ENCODE assay signal across 8 mouse cellular contexts in the genomic region with DNA sequence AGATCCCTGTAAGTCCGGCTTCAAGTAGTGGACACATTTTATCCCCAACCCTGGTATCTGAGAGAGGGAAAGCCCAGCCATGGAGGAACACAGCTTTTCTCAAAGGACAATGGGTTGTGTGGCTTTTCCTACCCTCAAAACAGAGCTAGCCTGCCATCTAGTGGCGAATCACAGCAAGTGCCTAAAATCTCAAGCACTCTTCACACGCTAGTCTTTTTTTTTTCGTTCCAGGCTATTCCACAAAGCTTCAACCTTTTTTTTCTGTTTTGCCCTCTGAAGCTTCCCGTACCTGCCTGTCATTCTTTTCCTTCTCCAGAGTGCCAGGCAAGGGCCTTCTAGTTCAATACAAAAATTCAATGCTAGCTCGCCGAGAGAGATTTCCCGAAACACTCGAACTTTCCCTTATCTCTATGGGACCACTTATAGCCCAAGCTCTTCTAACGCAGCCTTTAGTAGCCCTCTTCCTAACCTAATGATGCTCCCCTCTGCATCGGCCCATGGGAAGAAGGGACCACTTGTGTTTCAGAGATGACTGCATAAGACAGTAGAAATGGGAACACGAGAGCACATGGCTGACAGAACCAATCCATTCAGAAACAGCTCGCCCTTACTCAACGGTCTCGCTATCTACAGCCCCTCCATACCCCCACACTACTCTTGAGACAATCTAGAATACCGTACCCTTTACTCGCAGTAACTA. TPM values are rescaled to one million over a fixed set of nuclear protein-coding genes. Genes with fewer than 3 reads are reported as not detected.
DNase-seq lines count a peak whose midpoint lies in the region; ATAC-seq lines count a peak whose summit lies in the region.

No protein-coding gene starts in this region.

- H3K4me3 ChIP-seq in forebrain, embryonic 10.5 days, result peak overlapping the region; percentile 81
- H3K4me3 ChIP-seq in heart, embryonic 15.5 days, result peak overlapping the region; percentile 74
- peak overlapping the region; percentile 72 for H3K4me3 ChIP-seq in liver, embryonic 13.5 days (replicated peaks)
- H3K4me3 ChIP-seq in stomach, embryonic 15.5 days (replicated peaks), result peak overlapping the region; percentile 68

- peak overlapping the region; percentile 95 for H3K4me2 ChIP-seq in heart, embryonic 15.5 days
- H3K4me2 ChIP-seq in liver, embryonic 13.5 days, result peak overlapping the region; percentile 98
- H3K4me2 ChIP-seq in stomach, embryonic 15.5 days, result peak overlapping the region; percentile 94

- peaks cover 28% of the 10 kb centered on the region for H3K36me3 ChIP-seq in forebrain, embryonic 10.5 days (replicated peaks)
- peaks cover 9% of the 10 kb centered on the region; the same call in 1 of the 2 replicates for H3K36me3 ChIP-seq in heart, embryonic 15.5 days
- H3K36me3 ChIP-seq in liver, embryonic 13.5 days, result peaks cover 11% of the 10 kb centered on the region
- no peaks in the 10 kb centered on the region for H3K36me3 ChIP-seq in stomach, embryonic 15.5 days

- H3K27ac ChIP-seq in forebrain, embryonic 10.5 days, result peak overlapping the region; percentile 94
- H3K27ac ChIP-seq in heart, embryonic 15.5 days, result 0 out of 2 replicates have a peak overlapping the region, but pooled peaks have one; percentile 32
- peak overlapping the region; percentile 68 for H3K27ac ChIP-seq in liver, embryonic 13.5 days
- no peak overlapping the region for H3K27ac ChIP-seq in stomach, embryonic 15.5 days

- ATAC-seq in heart, embryonic 15.5 days (replicated peaks; ENCODE audit: insufficient number of reproducible peaks, insufficient read depth, low FRiP score, low read depth), result no peak
- no peak for ATAC-seq in liver, embryonic 13.5 days (ENCODE audit: low read depth)
- ATAC-seq in stomach, embryonic 15.5 days (ENCODE audit: insufficient read depth, low FRiP score, low read depth), result 0 out of 2 replicates have a peak, but pooled peaks have one; percentile 12

- H3K4me1 ChIP-seq in forebrain, embryonic 10.5 days, result peaks cover 20% of the 10 kb centered on the region
- H3K4me1 ChIP-seq in heart, embryonic 15.5 days (replicated peaks), result peaks cover 14% of the 10 kb centered on the region
- peaks cover 36% of the 10 kb centered on the region for H3K4me1 ChIP-seq in liver, embryonic 13.5 days (replicated peaks)
- 0 out of 2 replicates have a peak, but pooled peaks cover 6% of the 10 kb centered on the region for H3K4me1 ChIP-seq in stomach, embryonic 15.5 days

- peak; percentile 86 for DNase-seq in CD4-positive, CD25-positive, alpha-beta regulatory T cell, adult 2 months (ENCODE audit: low read depth, low spot score)
- peak; percentile 69 for DNase-seq in c-Kit-negative CD71-positive TER-119-positive erythroid progenitor cells, embryonic 14.5 days (ENCODE audit: low read depth, low spot score)
- peak; percentile 80 for DNase-seq in forebrain, embryonic 10.5 days (ENCODE audit: extremely low spot score, low spot score)
- peak; percentile 83 for DNase-seq in kidney, postnatal 14 days
- DNase-seq in liver, embryonic 13.5 days, result peak; percentile 57
- peak; percentile 77 for DNase-seq in neural tube, embryonic 10.5 days (ENCODE audit: extremely low spot score, low spot score)

- WGBS in forebrain, embryonic 10.5 days, result 6% methylated on average over 17 of the region's 17 CpGs
- 1% methylated on average over 17 of the region's 17 CpGs for WGBS in heart, embryonic 15.5 days
- WGBS in liver, embryonic 13.5 days (ENCODE audit: insufficient replicate concordance), result 1% methylated on average over 17 of the region's 17 CpGs
- under 1% methylated on average over 17 of the region's 17 CpGs for WGBS in stomach, embryonic 15.5 days

- H3K9me3 ChIP-seq in forebrain, embryonic 10.5 days, result no peaks in the 10 kb centered on the region
- no peaks in the 10 kb centered on the region for H3K9me3 ChIP-seq in heart, embryonic 15.5 days (replicated peaks)
- H3K9me3 ChIP-seq in liver, embryonic 13.5 days (replicated peaks), result no peaks in the 10 kb centered on the region
- H3K9me3 ChIP-seq in stomach, embryonic 15.5 days, result no peaks in the 10 kb centered on the region

- H3K27me3 ChIP-seq in forebrain, embryonic 10.5 days (ENCODE audit: poor library complexity, severe bottlenecking), result no peaks in the 10 kb centered on the region
- H3K27me3 ChIP-seq in heart, embryonic 15.5 days, result no peaks in the 10 kb centered on the region
- H3K27me3 ChIP-seq in liver, embryonic 13.5 days, result no peaks in the 10 kb centered on the region
- no peaks in the 10 kb centered on the region for H3K27me3 ChIP-seq in stomach, embryonic 15.5 days (replicated peaks)

- H3K9ac ChIP-seq in heart, embryonic 15.5 days, result peak overlapping the region; percentile 54
- H3K9ac ChIP-seq in liver, embryonic 13.5 days, result peak overlapping the region; percentile 78
- H3K9ac ChIP-seq in stomach, embryonic 15.5 days, result peak overlapping the region; percentile 30; the same call in 1 of the 2 replicates

RNA-seq across cellular contexts. Expression of a gene that starts 0.9 kb away (rescaled TPM):
- 208 and 210 TPM in 2 replicates for polyA plus RNA-seq in forebrain, embryonic 10.5 days (2016; fragmentation: Nextera tagmentation; extraction: Ambion mirVana)
- 78.0 and 87.2 TPM in 2 replicates for polyA plus RNA-seq in heart, embryonic 15.5 days (2015; fragmentation: Nextera tagmentation; extraction: Ambion mirVana)
- polyA plus RNA-seq in liver, embryonic 13.5 days (2015; fragmentation: Nextera tagmentation; extraction: Ambion mirVana), result 94.3 and 104 TPM in 2 replicates
- 124 and 134 TPM in 2 replicates for polyA plus RNA-seq in stomach, embryonic 15.5 days (2015; fragmentation: Nextera tagmentation; extraction: Ambion mirVana)

RNA-seq across cellular contexts. Expression of a gene that starts 6.5 kb away (rescaled TPM):
- 939 and 953 TPM in 2 replicates for polyA plus RNA-seq in forebrain, embryonic 10.5 days (2016; fragmentation: Nextera tagmentation; extraction: Ambion mirVana)
- polyA plus RNA-seq in heart, embryonic 15.5 days (2015; fragmentation: Nextera tagmentation; extraction: Ambion mirVana), result 261 and 274 TPM in 2 replicates
- 407 and 475 TPM in 2 replicates for polyA plus RNA-seq in liver, embryonic 13.5 days (2015; fragmentation: Nextera tagmentation; extraction: Ambion mirVana)
- 521 and 550 TPM in 2 replicates for polyA plus RNA-seq in stomach, embryonic 15.5 days (2015; fragmentation: Nextera tagmentation; extraction: Ambion mirVana)

RNA-seq across cellular contexts. Expression of a gene that starts 32.4 kb away (rescaled TPM):
- polyA plus RNA-seq in forebrain, embryonic 10.5 days (2016; fragmentation: Nextera tagmentation; extraction: Ambion mirVana), result 73.5 and 78.3 TPM in 2 replicates
- 49.8 and 54.7 TPM in 2 replicates for polyA plus RNA-seq in heart, embryonic 15.5 days (2015; fragmentation: Nextera tagmentation; extraction: Ambion mirVana)
- polyA plus RNA-seq in liver, embryonic 13.5 days (2015; fragmentation: Nextera tagmentation; extraction: Ambion mirVana), result 38.1 and 51.3 TPM in 2 replicates
- 93.0 and 97.9 TPM in 2 replicates for polyA plus RNA-seq in stomach, embryonic 15.5 days (2015; fragmentation: Nextera tagmentation; extraction: Ambion mirVana)

RNA-seq across cellular contexts. Expression of a gene that starts 39.4 kb away (rescaled TPM):
- 209 and 212 TPM in 2 replicates for polyA plus RNA-seq in forebrain, embryonic 10.5 days (2016; fragmentation: Nextera tagmentation; extraction: Ambion mirVana)
- polyA plus RNA-seq in heart, embryonic 15.5 days (2015; fragmentation: Nextera tagmentation; extraction: Ambion mirVana), result 109 and 119 TPM in 2 replicates
- 26.4 and 31.0 TPM in 2 replicates for polyA plus RNA-seq in liver, embryonic 13.5 days (2015; fragmentation: Nextera tagmentation; extraction: Ambion mirVana)
- 158 and 167 TPM in 2 replicates for polyA plus RNA-seq in stomach, embryonic 15.5 days (2015; fragmentation: Nextera tagmentation; extraction: Ambion mirVana)
